Mouse (Mus musculus) urinary bladder, postnatal 14 days (tissue): Measurements from ENCODE around the gene Olfr237-ps1.
"Not testable (repeated sequence)": the region's sequence is repeated elsewhere in the genome, so short reads cannot be mapped to it uniquely, and the experiment has no call there.

Source experiments
- DNase-seq: peaks from one replicate; pipeline ENCODE4 v3.0.0; 2021; ENCODE audit warnings: low spot score

Gene Olfr237-ps1

GRCm38 (mm10) chr6:43146267-43146666 lies at the start of gene Olfr237-ps1:
Gene Olfr237-ps1 (plus strand): TSS chr6:43146567.
- not testable (repeated sequence) for DNase-seq

- DNase-seq: not testable (repeated sequence)
Observed at GRCm38 (mm10) chr6:43106069-43106468, 40.3 kb upstream of the Olfr237-ps1 start, which contains the start of gene Olfr441. Gene Olfr441 (plus strand): TSS chr6:43106369.

- no peak for DNase-seq
Observed at GRCm38 (mm10) chr6:43159502-43159901, 13.1 kb downstream of the Olfr237-ps1 start.

GRCm38 (mm10) chr6:43162982-43163381 lies 16.6 kb downstream of the Olfr237-ps1 start, which contains the start of gene Olfr437:
Gene Olfr437 (plus strand): TSS chr6:43163282.
- DNase-seq: no peak

- DNase-seq: no peak
Observed at GRCm38 (mm10) chr6:43167246-43167645, 20.9 kb downstream of the Olfr237-ps1 start.

GRCm38 (mm10) chr6:43171840-43172239 lies 25.5 kb downstream of the Olfr237-ps1 start, which contains the start of gene Olfr13:
Gene Olfr13 (plus strand): TSS chr6:43172140.
- no peak for DNase-seq

GRCm38 (mm10) chr6:43178129-43178528 lies 31.8 kb downstream of the Olfr237-ps1 start:
- no peak for DNase-seq

- no peak for DNase-seq
Observed at GRCm38 (mm10) chr6:43178584-43179501, 32.5 kb downstream of the Olfr237-ps1 start.

- DNase-seq: no peak
Observed at GRCm38 (mm10) chr6:43190986-43191385, 44.6 kb downstream of the Olfr237-ps1 start.

- no peak for DNase-seq
Observed at GRCm38 (mm10) chr6:43196781-43197180, 50.4 kb downstream of the Olfr237-ps1 start, which contains the start of gene Olfr435. Gene Olfr435 (plus strand): TSS chr6:43197146.

GRCm38 (mm10) chr6:43198094-43198493 lies 51.7 kb downstream of the Olfr237-ps1 start:
- no peak for DNase-seq

GRCm38 (mm10) chr6:43202786-43203185 lies 56.4 kb downstream of the Olfr237-ps1 start:
- no peak for DNase-seq

GRCm38 (mm10) chr6:43205355-43205754 lies 59.0 kb downstream of the Olfr237-ps1 start:
- no peak for DNase-seq
